Mouse (Mus musculus) mesoderm, embryonic 11.5 days (tissue): ENCODE measurements around the gene H2-DMb2.

Source experiments
- DNase-seq: peaks from one replicate; pipeline ENCODE4 v3.0.0-alpha.2; 2012; ENCODE audit warnings: low read depth, low spot score

Gene H2-DMb2

GRCm38 (mm10) chr17:34143033-34143432 lies at the start of gene H2-DMb2:
TSS of gene H2-DMb2 (plus strand) at chr17:34143307.
- DNase-seq: no peak

- DNase-seq: no peak
Observed at GRCm38 (mm10) chr17:34094283-34095035, 48.6 kb upstream of the H2-DMb2 start.

GRCm38 (mm10) chr17:34096497-34097010 lies 46.6 kb upstream of the H2-DMb2 start:
- DNase-seq: no peak

GRCm38 (mm10) chr17:34097272-34097671 lies 45.8 kb upstream of the H2-DMb2 start:
- no peak for DNase-seq

- DNase-seq: no peak
Observed at GRCm38 (mm10) chr17:34098709-34099479, 44.2 kb upstream of the H2-DMb2 start.

- DNase-seq: no peak
Observed at GRCm38 (mm10) chr17:34099531-34099930, 43.6 kb upstream of the H2-DMb2 start.

GRCm38 (mm10) chr17:34101185-34101584 lies 41.9 kb upstream of the H2-DMb2 start:
- DNase-seq: no peak

- peak; percentile 91 for DNase-seq
Observed at GRCm38 (mm10) chr17:34101604-34102032, 41.5 kb upstream of the H2-DMb2 start.

- no peak for DNase-seq
Observed at GRCm38 (mm10) chr17:34102831-34103230, 40.3 kb upstream of the H2-DMb2 start.

GRCm38 (mm10) chr17:34104804-34105203 lies 38.3 kb upstream of the H2-DMb2 start:
- no peak for DNase-seq

- no peak for DNase-seq
Observed at GRCm38 (mm10) chr17:34106555-34106954, 36.6 kb upstream of the H2-DMb2 start.

- DNase-seq: no peak
Observed at GRCm38 (mm10) chr17:34107109-34107867, 35.8 kb upstream of the H2-DMb2 start.

GRCm38 (mm10) chr17:34108460-34108859 lies 34.6 kb upstream of the H2-DMb2 start:
- DNase-seq: no peak

GRCm38 (mm10) chr17:34109038-34109805 lies 33.9 kb upstream of the H2-DMb2 start:
- no peak for DNase-seq

- DNase-seq: no peak
Observed at GRCm38 (mm10) chr17:34109806-34110195, 33.3 kb upstream of the H2-DMb2 start.

GRCm38 (mm10) chr17:34110309-34110708 lies 32.8 kb upstream of the H2-DMb2 start:
- DNase-seq: no peak

GRCm38 (mm10) chr17:34114114-34114513 lies 29.0 kb upstream of the H2-DMb2 start:
- no peak for DNase-seq

- no peak for DNase-seq
Observed at GRCm38 (mm10) chr17:34116736-34117370, 26.3 kb upstream of the H2-DMb2 start.

GRCm38 (mm10) chr17:34117421-34118112 lies 25.5 kb upstream of the H2-DMb2 start:
- DNase-seq: no peak
